ENCODE assay signal across 18 mouse cellular contexts in the genomic region with DNA sequence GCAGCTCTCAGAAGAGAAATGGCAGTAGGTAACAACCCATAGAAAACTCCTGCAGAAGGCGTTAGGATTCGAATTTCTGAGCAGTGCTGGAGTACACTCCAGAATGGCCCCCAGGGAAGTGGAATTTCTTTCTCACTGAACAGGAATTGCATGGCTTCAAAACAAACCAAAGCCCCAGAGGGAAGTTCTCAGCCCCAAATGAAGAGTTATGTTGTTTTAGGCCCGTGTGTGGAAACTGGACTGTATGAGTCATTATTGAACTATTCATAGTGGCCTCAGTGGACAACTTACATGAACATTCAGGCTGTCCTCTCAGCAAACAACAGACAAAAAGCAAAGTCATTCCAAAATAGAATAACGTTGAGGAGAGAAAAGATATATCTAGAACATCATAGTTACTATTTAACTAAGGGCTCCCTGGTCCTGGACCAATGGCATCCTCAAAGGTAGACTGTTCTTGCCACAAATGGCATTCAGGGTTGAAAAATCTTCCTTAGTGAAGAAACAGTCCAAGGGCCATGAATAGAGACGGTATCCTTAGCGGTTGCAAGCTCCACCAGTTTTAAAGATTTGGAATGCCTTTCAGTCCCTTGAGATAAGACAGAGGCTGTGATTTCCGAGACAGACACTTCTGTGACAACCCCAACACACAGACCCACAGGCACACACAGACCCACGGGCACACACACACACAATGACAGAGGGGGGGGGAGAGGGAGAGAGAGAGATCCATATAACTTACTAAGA.
DNase-seq lines count a peak whose midpoint lies in the region; ATAC-seq and TF ChIP-seq lines count a peak whose summit lies in the region.
"Had no signal": no experiment of that assay in that cellular context is flagged by ENCODE, and none has a peak within 500 bp of the region (broad histone marks: within the 10 kb centered on the region; RNA-seq: fewer than 3 reads in every experiment).

No protein-coding gene starts in this region.

- ATAC-seq in heart, embryonic 16.5 days (replicated peaks; ENCODE audit: extremely low read depth, insufficient read depth, low FRiP score): peak; percentile 52; the same call in 1 of the 2 replicates
- no peak for ATAC-seq in hindbrain, postnatal 0 days
- ATAC-seq: midbrain, embryonic 16.5 days had no signal

- peak overlapping the region; percentile 98 for H3K27ac ChIP-seq in embryonic fibroblast, embryonic 13.5 days (ENCODE audit: insufficient read depth, low read length)
- peak overlapping the region; percentile 59 for H3K27ac ChIP-seq in heart, embryonic 16.5 days (ENCODE audit: low read length)
- H3K27ac ChIP-seq in hindbrain, postnatal 0 days: no peak overlapping the region
- H3K27ac ChIP-seq: hindbrain, embryonic 12.5 days; lung, embryonic 15.5 days; neural tube, embryonic 13.5 days had no signal

- no peaks in the 10 kb centered on the region for H3K9me3 ChIP-seq in heart, embryonic 16.5 days (replicated peaks; ENCODE audit: control insufficient read depth, low read length)
- no peaks in the 10 kb centered on the region for H3K9me3 ChIP-seq in hindbrain, postnatal 0 days (ENCODE audit: low read length)
- H3K9me3 ChIP-seq: hindbrain, embryonic 12.5 days; lung, embryonic 15.5 days; neural tube, embryonic 13.5 days had no signal

- no peak overlapping the region for H3K9ac ChIP-seq in heart, embryonic 16.5 days (ENCODE audit: low read length)
- H3K9ac ChIP-seq in hindbrain, postnatal 0 days (replicated peaks; ENCODE audit: low read length): no peak overlapping the region
- H3K9ac ChIP-seq: hindbrain, embryonic 12.5 days; lung, embryonic 15.5 days; neural tube, embryonic 13.5 days had no signal

- H3K36me3 ChIP-seq in heart, embryonic 16.5 days (ENCODE audit: control insufficient read depth, insufficient read depth): no peaks in the 10 kb centered on the region
- no peaks in the 10 kb centered on the region for H3K36me3 ChIP-seq in hindbrain, postnatal 0 days (ENCODE audit: insufficient read depth, low read length)
- H3K36me3 ChIP-seq: hindbrain, embryonic 12.5 days; lung, embryonic 15.5 days; neural tube, embryonic 13.5 days had no signal

- H3K4me3 ChIP-seq in embryonic fibroblast, embryonic 13.5 days (ENCODE audit: insufficient read depth, low read length): no peak overlapping the region
- no peak overlapping the region for H3K4me3 ChIP-seq in heart, embryonic 16.5 days (ENCODE audit: low read length)
- H3K4me3 ChIP-seq in hindbrain, postnatal 0 days (ENCODE audit: low read length): no peak overlapping the region
- H3K4me3 ChIP-seq: erythroblast, embryonic 14.5 days; hindbrain, embryonic 12.5 days; lung, embryonic 15.5 days; neural tube, embryonic 13.5 days had no signal

- WGBS in heart, embryonic 16.5 days: 37% methylated on average over 8 of the region's 8 CpGs
- WGBS in hindbrain, postnatal 0 days: 73% methylated on average over 8 of the region's 8 CpGs

- TF ChIP-seq POLR2A in embryonic fibroblast, embryonic 13.5 days (IDR thresholded peaks at IDR 0.05; ENCODE audit: low read depth, low read length): no peak

- DNase-seq in adrenal gland, postnatal 14 days: peak; percentile 9
- DNase-seq in adrenal gland, adult 18-20 months (ENCODE audit: low spot score in 2 of 2): no peak
- peak; percentile 72 for DNase-seq in 3134 (ENCODE audit: extremely low read depth, insufficient read length, low spot score)
- no peak for DNase-seq in hindbrain, postnatal 0 days (ENCODE audit: low spot score)
- DNase-seq in thymus, postnatal 0 days (ENCODE audit: low spot score): no peak
- no peak for DNase-seq in cerebellum, adult 11 months
- DNase-seq: B cell, adult 2 months; cerebellum, adult 18-20 months; kidney, adult 11 months; retina, postnatal 1 day had no signal

- no peaks in the 10 kb centered on the region; the same call in 1 of the 2 replicates for H3K27me3 ChIP-seq in heart, embryonic 16.5 days (ENCODE audit: control insufficient read depth, insufficient read depth, low read length)
- H3K27me3 ChIP-seq in hindbrain, postnatal 0 days (ENCODE audit: insufficient read depth, low read length): no peaks in the 10 kb centered on the region
- H3K27me3 ChIP-seq: hindbrain, embryonic 12.5 days; lung, embryonic 15.5 days; neural tube, embryonic 13.5 days had no signal

- no peak for TF ChIP-seq CTCF in embryonic fibroblast, embryonic 13.5 days (IDR thresholded peaks at IDR 0.05; ENCODE audit: borderline replicate concordance, insufficient read depth, low read length)
- no peak for TF ChIP-seq CTCF in hindbrain, postnatal 0 days (IDR thresholded peaks at IDR 0.05; ENCODE audit: low read depth)

- H3K4me1 ChIP-seq in embryonic fibroblast, embryonic 13.5 days (ENCODE audit: control insufficient read depth, insufficient read depth, low read length): peaks cover 10% of the 10 kb centered on the region
- no peaks in the 10 kb centered on the region for H3K4me1 ChIP-seq in heart, embryonic 16.5 days (ENCODE audit: control insufficient read depth, insufficient read depth, low read length)
- H3K4me1 ChIP-seq in hindbrain, postnatal 0 days (ENCODE audit: insufficient read depth, low read length): no peaks in the 10 kb centered on the region
- H3K4me1 ChIP-seq: hindbrain, embryonic 12.5 days; lung, embryonic 15.5 days; neural tube, embryonic 13.5 days had no signal

- no peak overlapping the region for H3K4me2 ChIP-seq in heart, embryonic 16.5 days (ENCODE audit: low read depth, low read length)
- no peak overlapping the region for H3K4me2 ChIP-seq in hindbrain, postnatal 0 days (ENCODE audit: low read depth, low read length)
- H3K4me2 ChIP-seq: hindbrain, embryonic 12.5 days; liver, embryonic 11.5 days; lung, embryonic 15.5 days; neural tube, embryonic 13.5 days had no signal

Comparison
In these comparisons a context has a peak if more than half of its experiments do, and no peak if none do; other contexts are left out.
1. DNase-seq: peak in adrenal gland, postnatal 14 days (single experiment) and 3134 (single experiment); none in adrenal gland, adult 18-20 months (0 of 2), hindbrain, postnatal 0 days (single experiment), thymus, postnatal 0 days (single experiment) and cerebellum, adult 11 months (single experiment).